Mouse (Mus musculus) hindbrain, embryonic 11.5 days (tissue): ENCODE data around the gene Cers6. TPM values are rescaled to one million over a fixed set of nuclear protein-coding genes. Genes with fewer than 3 reads are reported as not detected.
A peak's percentile ranks its signal among the peaks of the same experiment; 100 is the strongest.

Experiments used
- ATAC-seq: fragments of 200-750 bp; cut with Nextera tagmentation; 2 replicates; pipeline ENCODE4 v1.8.0; 2017; ENCODE audit warnings: mild to moderate bottlenecking, moderate TSS enrichment, moderate library complexity; ENCODE audit not compliant: low FRiP score
- DNase-seq: peaks from one replicate; pipeline ENCODE4 v3.0.0-alpha.2; 2015; ENCODE audit warnings: low spot score
- H3K27ac ChIP-seq: fragments of 300-500 bp; sonication (generic); 2 replicates; pipeline ENCODE4 v1.5.1; 2014; ENCODE audit warnings: mild to moderate bottlenecking, low read depth, low read length
- H3K27me3 ChIP-seq: fragments of 300-500 bp; sonication (generic); 2 replicates; pipeline ENCODE4 v1.6.1; 2014; ENCODE audit warnings: mild to moderate bottlenecking, low read length, moderate library complexity, mixed read lengths; ENCODE audit not compliant: control insufficient read depth, insufficient read depth
- H3K36me3 ChIP-seq: fragments of 300-500 bp; sonication (generic); 2 replicates; pipeline ENCODE4 v1.6.1; 2014; ENCODE audit warnings: mild to moderate bottlenecking, low read length, moderate library complexity, mixed read lengths; ENCODE audit not compliant: control insufficient read depth, insufficient read depth
- H3K4me1 ChIP-seq: fragments of 300-500 bp; sonication (generic); replicated peaks from 2 replicates; pipeline ENCODE4 v1.6.1; 2014; ENCODE audit warnings: low read length, mixed read lengths; ENCODE audit not compliant: control insufficient read depth, insufficient read depth
- H3K4me2 ChIP-seq: fragments of 300-500 bp; sonication (generic); replicated peaks from 2 replicates; pipeline ENCODE4 v1.6.1; 2014; ENCODE audit warnings: mild to moderate bottlenecking, low read depth, low read length
- H3K4me3 ChIP-seq: fragments of 300-500 bp; sonication (generic); 2 replicates; pipeline ENCODE4 v1.5.1; 2014; ENCODE audit warnings: low read depth, low read length
- H3K9ac ChIP-seq: fragments of 300-500 bp; sonication (generic); 2 replicates; pipeline ENCODE4 v1.6.1; 2014; ENCODE audit warnings: low read depth, low read length
- H3K9me3 ChIP-seq: fragments of 300-500 bp; sonication (generic); 2 replicates; pipeline ENCODE4 v1.6.1; 2016; ENCODE audit warnings: low read length; ENCODE audit not compliant: control insufficient read depth
- WGBS: fragments of 180-500 bp; shearing (Covaris S2); extraction: QIAGEN DNeasy Blood & Tissue Kit; methylation state at CpG from one replicate; pipeline ENCODE4 v1.1.7; 2014; 5-methylcytosine and 5-hydroxymethylcytosine counted together
- polyA plus RNA-seq: library from polyadenylated mRNA; unstranded; fragments of >200 nt; fragmentation: Nextera tagmentation; extraction: Ambion mirVana; gene quantifications from 2 replicates; pipeline ENCODE4 v1.2.1, GENCODE M21; 2014

The Cers6 gene
- polyA plus RNA-seq, 1 experiment from 2014 or later = 77.0 TPM

GRCm38 (mm10) chr2:68995723-68996122 is 134.5 kb downstream of the Cers6 start:
- H3K27ac ChIP-seq = no peak overlapping the region
- ATAC-seq = no peak
- no peaks in the 10 kb centered on the region for H3K27me3 ChIP-seq
- no peaks in the 10 kb centered on the region for H3K4me1 ChIP-seq
- no peak for DNase-seq
- no peak overlapping the region for H3K4me3 ChIP-seq
- H3K9ac ChIP-seq = no peak overlapping the region
- no peaks in the 10 kb centered on the region for H3K36me3 ChIP-seq
- no peaks in the 10 kb centered on the region for H3K9me3 ChIP-seq
- H3K4me2 ChIP-seq = no peak overlapping the region

- 96% methylated on average over 1 of the region's 1 CpGs for WGBS
- Histone ChIP-seq H3K9ac (no peak overlapping the region), H3K4me1 (no peaks in the 10 kb centered on the region), H3K4me2 (no peak overlapping the region), H3K27me3 (no peaks in the 10 kb centered on the region), H3K36me3 (no peaks in the 10 kb centered on the region), H3K27ac (no peak overlapping the region), H3K4me3 (no peak overlapping the region), H3K9me3 (no peaks in the 10 kb centered on the region)
- DNase-seq (no peak), ATAC-seq (no peak)
Observed at GRCm38 (mm10) chr2:68996268-68996667, 135.0 kb downstream of the Cers6 start.

GRCm38 (mm10) chr2:69004001-69004400 is 142.8 kb downstream of the Cers6 start:
- ATAC-seq (peak; percentile 47; the same call in 1 of the 2 replicates), DNase-seq (peak; percentile 36)
- H3K4me1 ChIP-seq = no peaks in the 10 kb centered on the region
- H3K27me3 ChIP-seq = no peaks in the 10 kb centered on the region
- no peak overlapping the region for H3K27ac ChIP-seq
- H3K36me3 ChIP-seq = no peaks in the 10 kb centered on the region
- H3K4me2 ChIP-seq = no peak overlapping the region
- H3K9me3 ChIP-seq = no peaks in the 10 kb centered on the region
- H3K4me3 ChIP-seq = no peak overlapping the region
- H3K9ac ChIP-seq = no peak overlapping the region
- WGBS = 44% methylated on average over 5 of the region's 5 CpGs

GRCm38 (mm10) chr2:69011392-69011791 is 150.2 kb downstream of the Cers6 start:
- Histone ChIP-seq H3K27ac (peak overlapping the region; percentile 47; the same call in 1 of the 2 replicates), H3K36me3 (no peaks in the 10 kb centered on the region), H3K27me3 (no peaks in the 10 kb centered on the region), H3K9ac (no peak overlapping the region), H3K4me1 (peaks cover 4% of the 10 kb centered on the region; the same call in 1 of the 2 replicates), H3K4me3 (no peak overlapping the region), H3K9me3 (no peaks in the 10 kb centered on the region), H3K4me2 (no peak overlapping the region)
- DNase-seq = peak; percentile 47
- WGBS = 35% methylated on average over 7 of the region's 7 CpGs
- ATAC-seq = peak; percentile 91

- H3K9me3 ChIP-seq = no peaks in the 10 kb centered on the region
- H3K27ac ChIP-seq = peak overlapping the region; percentile 51
- H3K4me1 ChIP-seq = peaks cover 4% of the 10 kb centered on the region; the same call in 1 of the 2 replicates
- DNase-seq (no peak), ATAC-seq (peak; percentile 65; the same call in 1 of the 2 replicates)
- H3K4me3 ChIP-seq = no peak overlapping the region
- WGBS = 69% methylated on average over 2 of the region's 2 CpGs
- H3K36me3 ChIP-seq = no peaks in the 10 kb centered on the region
- H3K4me2 ChIP-seq = no peak overlapping the region
- no peaks in the 10 kb centered on the region for H3K27me3 ChIP-seq
- H3K9ac ChIP-seq = no peak overlapping the region
Observed at GRCm38 (mm10) chr2:69011860-69012259, 150.6 kb downstream of the Cers6 start.

- ATAC-seq = no peak
- no peak for DNase-seq
- Histone ChIP-seq H3K27me3 (no peaks in the 10 kb centered on the region), H3K4me3 (no peak overlapping the region), H3K27ac (no peak overlapping the region), H3K4me1 (peaks cover 4% of the 10 kb centered on the region; the same call in 1 of the 2 replicates), H3K9me3 (no peaks in the 10 kb centered on the region), H3K9ac (no peak overlapping the region), H3K4me2 (no peak overlapping the region), H3K36me3 (no peaks in the 10 kb centered on the region)
- 98% methylated on average over 9 of the region's 9 CpGs for WGBS
Observed at GRCm38 (mm10) chr2:69014241-69014640, 153.0 kb downstream of the Cers6 start.

- Histone ChIP-seq H3K4me1 (peaks cover 4% of the 10 kb centered on the region; the same call in 1 of the 2 replicates), H3K36me3 (no peaks in the 10 kb centered on the region), H3K27me3 (no peaks in the 10 kb centered on the region), H3K9ac (no peak overlapping the region), H3K4me2 (no peak overlapping the region), H3K4me3 (no peak overlapping the region), H3K9me3 (no peaks in the 10 kb centered on the region), H3K27ac (no peak overlapping the region)
- WGBS = 81% methylated on average over 9 of the region's 9 CpGs
- DNase-seq (no peak), ATAC-seq (no peak)
Observed at GRCm38 (mm10) chr2:69015172-69015724, 154.0 kb downstream of the Cers6 start.

GRCm38 (mm10) chr2:69015822-69016221 is 154.6 kb downstream of the Cers6 start:
- ATAC-seq (no peak), DNase-seq (no peak)
- no peaks in the 10 kb centered on the region for H3K9me3 ChIP-seq
- no peak overlapping the region for H3K9ac ChIP-seq
- whole genome bisulfite sequencing = 95% methylated on average over 5 of the region's 5 CpGs
- no peak overlapping the region for H3K27ac ChIP-seq
- H3K4me2 ChIP-seq = no peak overlapping the region
- H3K4me3 ChIP-seq = no peak overlapping the region
- H3K36me3 ChIP-seq = no peaks in the 10 kb centered on the region
- no peaks in the 10 kb centered on the region for H3K27me3 ChIP-seq
- 0 out of 2 replicates have a peak, but pooled peaks cover 3% of the 10 kb centered on the region for H3K4me1 ChIP-seq

GRCm38 (mm10) chr2:69019026-69019565 is 157.9 kb downstream of the Cers6 start:
- Histone ChIP-seq H3K4me2 (no peak overlapping the region), H3K9me3 (no peaks in the 10 kb centered on the region), H3K27ac (no peak overlapping the region), H3K9ac (no peak overlapping the region), H3K4me1 (no peaks in the 10 kb centered on the region), H3K4me3 (no peak overlapping the region), H3K27me3 (no peaks in the 10 kb centered on the region), H3K36me3 (no peaks in the 10 kb centered on the region)
- ATAC-seq = no peak
- no peak for DNase-seq
- 95% methylated on average over 13 of the region's 13 CpGs for WGBS
